Mouse (Mus musculus): Measurements from ENCODE around the gene Brd4. TPM values are rescaled to one million over a fixed set of nuclear protein-coding genes. Genes with fewer than 3 reads are reported as not detected.

Brd4 gene
- polyA plus RNA-seq, 1 experiment from 2014 or later = 90.2 TPM

DNA sequence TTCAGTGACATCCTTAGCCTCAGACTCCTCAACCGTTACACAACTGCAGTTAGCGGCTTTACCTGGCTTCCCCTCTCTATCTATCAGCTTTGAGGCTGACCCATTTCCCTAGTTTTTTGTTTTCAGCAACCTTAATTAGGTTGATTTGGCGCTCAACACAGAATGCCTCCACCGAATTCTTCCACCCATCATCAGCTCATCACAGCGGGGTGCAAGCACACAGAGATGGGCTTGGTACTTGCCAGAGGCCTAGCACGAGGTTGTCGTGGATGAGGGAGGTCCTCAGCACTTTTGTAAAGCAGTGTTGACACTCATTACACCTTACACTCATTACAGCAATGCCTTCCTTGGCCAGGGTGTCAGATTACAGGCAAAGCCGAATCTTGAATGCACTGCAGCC, 101.5 kb downstream of the Brd4 start:
- whole genome bisulfite sequencing = 40% methylated on average over 8 of the region's 8 CpGs
- H3K4me1 ChIP-seq (replicated peaks; ENCODE audit: control insufficient read depth, insufficient read depth, low read length) = peaks cover 7% of the 10 kb centered on the region; the same call in 1 of the 2 replicates
- DNase-seq (ENCODE audit: low spot score) (no peak), ATAC-seq (replicated peaks; ENCODE audit: low FRiP score, low TSS enrichment, low read depth) (no peak)
- no peak overlapping the region for H3K4me3 ChIP-seq (ENCODE audit: low read depth, low read length)
- H3K27ac ChIP-seq (ENCODE audit: low read depth) = no peak overlapping the region
- H3K9me3 ChIP-seq (ENCODE audit: control insufficient read depth, low read length) = no peaks in the 10 kb centered on the region
- no peaks in the 10 kb centered on the region for H3K36me3 ChIP-seq (ENCODE audit: control insufficient read depth, insufficient read depth, low read length)
- no peak overlapping the region for H3K4me2 ChIP-seq (ENCODE audit: low read length)
- peaks cover under 1% of the 10 kb centered on the region; the same call in 1 of the 2 replicates for H3K27me3 ChIP-seq (replicated peaks; ENCODE audit: control insufficient read depth, insufficient read depth, low read length)
- H3K9ac ChIP-seq (ENCODE audit: low read length) = no peak overlapping the region

DNA sequence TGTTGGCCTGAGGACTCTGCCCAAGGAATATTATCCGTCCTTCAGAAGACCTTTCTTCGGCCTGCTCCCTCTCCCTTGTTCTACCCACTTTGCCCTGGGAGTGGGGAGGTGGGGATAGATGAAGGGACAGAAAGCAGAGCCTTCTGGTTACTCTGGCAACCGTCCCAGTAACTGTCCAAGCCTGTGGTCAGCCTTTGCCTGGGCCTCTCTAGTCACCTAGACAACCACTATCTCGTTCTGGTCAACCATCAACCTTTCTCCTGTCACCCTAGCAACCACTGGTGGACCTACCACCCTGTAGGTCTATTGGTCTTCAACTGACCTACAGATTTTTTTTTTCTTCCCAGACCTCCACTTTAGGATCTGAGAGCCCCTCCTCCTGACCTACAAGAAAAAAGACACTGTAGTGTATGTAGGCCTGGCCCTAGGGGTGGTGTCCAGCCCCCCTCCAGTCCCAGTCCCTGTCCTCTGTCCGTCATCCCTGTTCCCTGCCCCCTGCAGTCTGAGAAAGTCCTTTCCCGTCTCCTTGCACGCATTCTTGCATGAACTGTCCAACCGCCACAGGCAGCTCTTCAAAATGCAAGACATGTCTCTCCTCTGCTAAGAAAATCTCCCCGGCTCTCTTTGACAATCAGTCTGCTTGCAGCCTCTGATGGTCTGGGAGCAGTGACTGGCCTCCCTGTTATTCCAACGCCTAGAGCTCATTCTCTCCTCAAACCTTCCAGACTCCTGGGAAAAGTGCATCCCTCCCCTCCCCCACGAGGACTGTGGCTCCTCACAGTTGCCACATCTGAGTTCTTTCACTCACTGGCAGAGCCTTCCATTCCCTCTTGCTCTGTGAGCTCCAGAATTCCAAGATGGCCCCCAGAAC, 104.7 kb downstream of the Brd4 start:
- ATAC-seq (replicated peaks; ENCODE audit: low FRiP score, low TSS enrichment, low read depth) = no peak
- no peak overlapping the region for H3K27ac ChIP-seq (ENCODE audit: low read depth)

DNA sequence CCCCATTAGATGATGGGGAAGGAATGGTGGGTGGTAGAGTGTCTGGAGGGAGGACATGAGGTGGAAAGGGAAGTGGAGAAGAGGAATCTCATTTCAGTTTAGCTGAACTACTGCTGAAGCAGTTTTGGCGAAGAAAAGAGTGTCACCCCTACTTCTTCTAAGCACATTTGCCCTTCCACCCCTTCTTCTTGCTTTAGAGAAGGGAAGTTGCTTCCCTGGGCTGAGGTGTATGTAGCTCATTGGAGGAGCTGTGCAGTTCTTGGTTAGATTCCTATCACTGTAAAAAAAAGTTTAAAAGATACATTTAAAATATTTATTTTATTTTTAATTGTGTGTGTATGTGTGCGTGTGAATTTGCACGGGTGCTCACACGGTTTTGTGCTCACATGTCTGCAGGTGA, 107.6 kb downstream of the Brd4 start:
- peaks cover 7% of the 10 kb centered on the region; the same call in 1 of the 2 replicates for H3K4me1 ChIP-seq (replicated peaks; ENCODE audit: control insufficient read depth, insufficient read depth, low read length)
- H3K9me3 ChIP-seq (ENCODE audit: control insufficient read depth, low read length) = no peaks in the 10 kb centered on the region
- H3K27ac ChIP-seq (ENCODE audit: low read depth) = no peak overlapping the region
- no peak overlapping the region for H3K9ac ChIP-seq (ENCODE audit: low read length)
- no peak overlapping the region for H3K4me3 ChIP-seq (ENCODE audit: low read depth, low read length)
- H3K4me2 ChIP-seq (ENCODE audit: low read length) = no peak overlapping the region
- ATAC-seq (replicated peaks; ENCODE audit: low FRiP score, low TSS enrichment, low read depth) = no peak
- no peaks in the 10 kb centered on the region for H3K36me3 ChIP-seq (ENCODE audit: control insufficient read depth, insufficient read depth, low read length)
- no peaks in the 10 kb centered on the region for H3K27me3 ChIP-seq (replicated peaks; ENCODE audit: control insufficient read depth, insufficient read depth, low read length)
- 89% methylated on average over 4 of the region's 4 CpGs for WGBS
- no peak for DNase-seq (ENCODE audit: low spot score)

More for the DNA sequence above, 104.7 kb downstream of the Brd4 start:
- Histone ChIP-seq H3K9ac (ENCODE audit: low read length) (no peak overlapping the region), H3K4me1 (replicated peaks; ENCODE audit: control insufficient read depth, insufficient read depth, low read length) (peaks cover 7% of the 10 kb centered on the region; the same call in 1 of the 2 replicates), H3K4me2 (ENCODE audit: low read length) (no peak overlapping the region), H3K4me3 (ENCODE audit: low read depth, low read length) (no peak overlapping the region), H3K36me3 (ENCODE audit: control insufficient read depth, insufficient read depth, low read length) (no peaks in the 10 kb centered on the region), H3K27me3 (replicated peaks; ENCODE audit: control insufficient read depth, insufficient read depth, low read length) (no peaks in the 10 kb centered on the region), H3K9me3 (ENCODE audit: control insufficient read depth, low read length) (no peaks in the 10 kb centered on the region)
- no peak for DNase-seq (ENCODE audit: low spot score)
- WGBS = 44% methylated on average over 11 of the region's 11 CpGs

DNA sequence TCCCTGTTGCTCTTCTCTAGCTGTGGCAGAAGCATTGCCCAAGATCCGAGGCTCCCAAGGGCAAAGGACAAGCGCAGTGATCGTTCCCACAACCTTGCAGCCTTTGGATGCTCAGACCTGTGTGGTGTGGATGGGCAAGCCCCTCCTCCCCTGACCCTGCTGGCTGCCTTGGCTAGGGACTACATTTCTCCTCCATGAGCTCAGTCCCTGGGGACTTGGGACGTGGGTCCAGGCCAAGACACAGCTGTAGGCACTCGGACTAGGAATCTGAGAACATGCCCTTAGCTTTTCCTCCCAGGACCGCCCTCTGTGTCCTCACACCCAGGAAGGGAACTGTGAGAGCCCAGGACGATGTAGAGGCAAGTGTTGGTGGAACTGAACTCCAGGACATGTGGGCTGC, 111.4 kb downstream of the Brd4 start:
- Histone ChIP-seq H3K4me2 (ENCODE audit: low read length) (no peak overlapping the region), H3K9me3 (ENCODE audit: control insufficient read depth, low read length) (no peaks in the 10 kb centered on the region), H3K36me3 (ENCODE audit: control insufficient read depth, insufficient read depth, low read length) (no peaks in the 10 kb centered on the region), H3K27me3 (replicated peaks; ENCODE audit: control insufficient read depth, insufficient read depth, low read length) (no peaks in the 10 kb centered on the region), H3K9ac (ENCODE audit: low read length) (no peak overlapping the region), H3K4me1 (replicated peaks; ENCODE audit: control insufficient read depth, insufficient read depth, low read length) (no peaks in the 10 kb centered on the region; the same call in 1 of the 2 replicates), H3K4me3 (ENCODE audit: low read depth, low read length) (no peak overlapping the region), H3K27ac (ENCODE audit: low read depth) (no peak overlapping the region)
- no peak for ATAC-seq (replicated peaks; ENCODE audit: low FRiP score, low TSS enrichment, low read depth)
- WGBS = 66% methylated on average over 7 of the region's 7 CpGs
- no peak for DNase-seq (ENCODE audit: low spot score)

DNA sequence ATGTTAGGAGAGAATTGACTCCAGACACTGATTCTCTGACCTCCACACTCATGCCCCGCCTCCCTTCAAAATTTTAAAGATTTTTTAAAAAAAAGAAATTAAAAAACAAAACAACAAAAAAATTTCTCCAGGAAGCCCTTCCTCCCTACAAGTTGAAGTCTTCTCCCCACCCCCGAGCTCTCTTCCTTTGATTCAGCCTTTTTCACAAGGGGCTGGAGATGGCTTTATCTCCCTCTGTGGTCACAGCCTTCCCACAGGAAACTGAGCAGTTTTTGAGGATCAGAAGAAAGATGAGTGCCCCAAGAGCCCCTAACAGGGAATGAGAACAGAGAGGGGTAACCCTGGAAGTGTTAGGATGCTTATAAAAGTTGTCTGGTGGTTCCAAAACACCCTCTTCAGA, 112.0 kb downstream of the Brd4 start:
- WGBS = 83% methylated on average over 2 of the region's 2 CpGs
- Histone ChIP-seq H3K9me3 (ENCODE audit: control insufficient read depth, low read length) (no peaks in the 10 kb centered on the region), H3K4me2 (ENCODE audit: low read length) (no peak overlapping the region), H3K9ac (ENCODE audit: low read length) (no peak overlapping the region), H3K4me1 (replicated peaks; ENCODE audit: control insufficient read depth, insufficient read depth, low read length) (no peaks in the 10 kb centered on the region; the same call in 1 of the 2 replicates), H3K27me3 (replicated peaks; ENCODE audit: control insufficient read depth, insufficient read depth, low read length) (no peaks in the 10 kb centered on the region), H3K4me3 (ENCODE audit: low read depth, low read length) (no peak overlapping the region), H3K27ac (ENCODE audit: low read depth) (no peak overlapping the region), H3K36me3 (ENCODE audit: control insufficient read depth, insufficient read depth, low read length) (no peaks in the 10 kb centered on the region)
- DNase-seq (ENCODE audit: low spot score) = no peak
- no peak for ATAC-seq (replicated peaks; ENCODE audit: low FRiP score, low TSS enrichment, low read depth)

DNA sequence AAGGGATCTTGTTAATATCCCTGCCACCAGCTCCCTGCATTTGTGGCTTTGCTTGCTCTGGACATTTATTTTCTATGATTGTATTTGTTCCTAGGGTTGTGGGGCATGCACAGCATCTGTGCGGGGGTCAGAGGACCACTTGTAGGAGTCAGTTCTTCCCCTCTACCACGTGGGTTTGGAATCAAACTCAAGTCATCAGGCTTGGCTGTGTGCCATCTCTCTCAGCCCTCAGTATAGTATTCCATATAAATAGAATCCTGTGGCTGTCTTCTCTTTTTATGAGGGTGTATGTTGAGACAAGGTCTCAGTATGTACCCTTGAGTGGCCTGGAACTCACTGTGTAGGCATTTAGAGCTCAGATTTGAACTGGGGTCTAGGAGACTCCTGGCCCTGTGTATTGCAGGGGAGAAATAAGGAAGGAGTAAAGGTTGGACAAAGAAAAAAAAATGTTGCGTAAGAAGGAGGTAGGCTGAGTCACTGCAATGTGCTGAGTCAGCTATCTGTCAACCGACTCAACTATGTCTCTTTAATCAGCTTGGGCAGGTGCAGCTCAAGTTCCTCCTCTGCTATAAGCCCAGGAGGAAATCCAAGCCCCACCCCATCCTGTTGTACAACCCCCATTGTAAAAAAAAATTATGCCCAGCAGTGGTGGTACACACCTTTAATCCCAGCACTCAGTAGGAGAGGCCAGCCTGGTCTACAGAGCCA, 114.8 kb downstream of the Brd4 start:
- Histone ChIP-seq H3K27ac (ENCODE audit: low read depth) (no peak overlapping the region), H3K4me2 (ENCODE audit: low read length) (no peak overlapping the region), H3K9me3 (ENCODE audit: control insufficient read depth, low read length) (no peaks in the 10 kb centered on the region), H3K9ac (ENCODE audit: low read length) (no peak overlapping the region), H3K4me3 (ENCODE audit: low read depth, low read length) (no peak overlapping the region), H3K27me3 (replicated peaks; ENCODE audit: control insufficient read depth, insufficient read depth, low read length) (no peaks in the 10 kb centered on the region), H3K4me1 (replicated peaks; ENCODE audit: control insufficient read depth, insufficient read depth, low read length) (peaks cover 14% of the 10 kb centered on the region), H3K36me3 (ENCODE audit: control insufficient read depth, insufficient read depth, low read length) (no peaks in the 10 kb centered on the region)
- ATAC-seq (replicated peaks; ENCODE audit: low FRiP score, low TSS enrichment, low read depth) (no peak), DNase-seq (ENCODE audit: low spot score) (no peak)
- WGBS = 65% methylated on average over 4 of the region's 4 CpGs

DNA sequence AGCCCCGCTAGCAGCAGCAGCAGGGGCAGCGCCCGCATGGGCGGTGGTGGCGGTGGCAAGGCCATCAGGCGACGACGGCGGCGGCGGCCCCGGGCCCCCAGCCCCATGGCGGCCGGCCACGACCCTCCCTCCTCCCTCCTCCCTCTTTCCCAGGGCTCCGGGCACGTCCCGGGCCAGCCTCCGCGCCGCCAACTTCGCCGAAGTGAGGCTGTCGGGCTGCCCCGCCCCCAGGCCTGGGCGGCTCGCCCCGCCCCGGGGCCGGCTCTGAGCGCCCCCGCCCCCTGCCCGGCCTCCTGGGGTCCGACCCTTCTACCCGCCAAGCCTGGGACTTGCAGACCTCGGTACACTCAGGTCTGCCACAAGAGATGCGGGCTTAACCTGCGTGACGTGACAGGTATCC, 117.8 kb downstream of the Brd4 start, which contains the start of gene Notch3:
Gene Notch3 (minus strand): TSS at position 166 of the 400 bp plus-strand sequence.
- Histone ChIP-seq H3K4me2 (ENCODE audit: low read length) (peak within 1 kb of the TSS; percentile 78), H3K27ac (ENCODE audit: low read depth) (peak within 1 kb of the TSS; percentile 87), H3K4me1 (replicated peaks; ENCODE audit: control insufficient read depth, insufficient read depth, low read length) (peaks cover 31% of the 10 kb centered on the region), H3K27me3 (replicated peaks; ENCODE audit: control insufficient read depth, insufficient read depth, low read length) (no peaks in the 10 kb centered on the region), H3K9ac (ENCODE audit: low read length) (peak within 1 kb of the TSS; percentile 64), H3K36me3 (ENCODE audit: control insufficient read depth, insufficient read depth, low read length) (no peaks in the 10 kb centered on the region), H3K9me3 (ENCODE audit: control insufficient read depth, low read length) (no peaks in the 10 kb centered on the region), H3K4me3 (ENCODE audit: low read depth, low read length) (peak within 1 kb of the TSS; percentile 71)
- peak; percentile 67 for ATAC-seq (replicated peaks; ENCODE audit: low FRiP score, low TSS enrichment, low read depth)
- DNase-seq (ENCODE audit: low spot score) = peak; percentile 84
- under 1% methylated on average over 23 of the region's 39 CpGs for WGBS

DNA sequence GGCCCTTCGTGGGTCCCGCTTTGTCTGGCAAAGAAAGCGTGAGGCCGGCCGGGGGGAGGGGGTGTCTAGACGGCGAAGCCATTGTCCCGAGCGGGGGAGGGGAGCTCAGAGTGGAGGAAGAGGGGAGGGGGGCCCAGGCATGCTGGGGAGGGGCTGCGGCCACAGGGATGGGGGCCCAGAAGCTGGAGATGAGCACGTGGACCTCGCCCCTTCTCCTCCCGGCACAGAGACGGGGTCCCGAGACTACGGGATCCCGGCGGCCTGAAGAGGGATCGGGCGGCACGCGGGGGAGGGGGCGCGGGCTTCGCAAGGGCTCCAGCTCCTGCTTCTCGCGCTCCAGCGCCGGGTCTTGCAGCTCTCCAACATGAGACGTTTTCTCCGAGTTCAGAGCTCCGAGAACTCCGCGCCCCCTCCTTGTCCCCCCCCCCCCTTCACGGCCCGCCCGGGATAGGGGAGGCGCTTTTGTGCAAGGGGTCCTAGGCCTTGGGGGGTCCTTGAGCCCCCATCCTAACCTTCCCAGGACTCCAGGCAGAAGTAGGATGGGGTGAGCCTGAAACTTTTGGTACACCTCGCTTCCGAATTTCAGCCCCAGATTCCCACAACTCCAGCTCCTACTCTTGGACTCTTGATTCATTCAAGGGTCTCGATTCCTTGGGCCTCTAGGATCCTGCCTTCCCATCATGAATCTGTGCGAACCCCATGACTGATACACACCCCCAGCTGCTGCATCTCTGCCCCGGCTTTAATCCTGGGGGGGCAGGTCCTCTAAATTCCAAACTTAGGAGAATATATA, 118.5 kb downstream of the Brd4 start:
- ATAC-seq (replicated peaks; ENCODE audit: low FRiP score, low TSS enrichment, low read depth) = peak; percentile 51

More for the DNA sequence above, 118.5 kb downstream of the Brd4 start:
- Histone ChIP-seq H3K9ac (ENCODE audit: low read length) (peak overlapping the region; percentile 64), H3K27ac (ENCODE audit: low read depth) (peak overlapping the region; percentile 87), H3K36me3 (ENCODE audit: control insufficient read depth, insufficient read depth, low read length) (no peaks in the 10 kb centered on the region), H3K9me3 (ENCODE audit: control insufficient read depth, low read length) (no peaks in the 10 kb centered on the region), H3K4me2 (ENCODE audit: low read length) (peak overlapping the region; percentile 78), H3K27me3 (replicated peaks; ENCODE audit: control insufficient read depth, insufficient read depth, low read length) (no peaks in the 10 kb centered on the region), H3K4me1 (replicated peaks; ENCODE audit: control insufficient read depth, insufficient read depth, low read length) (peaks cover 31% of the 10 kb centered on the region), H3K4me3 (ENCODE audit: low read depth, low read length) (peak overlapping the region; percentile 71)
- DNase-seq (ENCODE audit: low spot score) = peak; percentile 95
- under 1% methylated on average over 26 of the region's 43 CpGs for WGBS

All from intestine, embryonic 14.5 days (tissue).